Mouse (Mus musculus) embryonic fibroblast, embryonic 13.5 days (primary cell): ENCODE data around the gene Agpat1.

Experiments used
- CTCF ChIP-seq: IDR thresholded peaks from 2 replicates; pipeline ENCODE4 v1.5.1; 2011; ENCODE audit warnings: mild to moderate bottlenecking, control low read depth, low read length, moderate library complexity, borderline replicate concordance; ENCODE audit not compliant: insufficient read depth
- POLR2A ChIP-seq: IDR thresholded peaks from 2 replicates; pipeline ENCODE4 v1.6.1; 2011; ENCODE audit warnings: low read depth, mild to moderate bottlenecking, control low read depth, low read length, moderate library complexity

DNA sequence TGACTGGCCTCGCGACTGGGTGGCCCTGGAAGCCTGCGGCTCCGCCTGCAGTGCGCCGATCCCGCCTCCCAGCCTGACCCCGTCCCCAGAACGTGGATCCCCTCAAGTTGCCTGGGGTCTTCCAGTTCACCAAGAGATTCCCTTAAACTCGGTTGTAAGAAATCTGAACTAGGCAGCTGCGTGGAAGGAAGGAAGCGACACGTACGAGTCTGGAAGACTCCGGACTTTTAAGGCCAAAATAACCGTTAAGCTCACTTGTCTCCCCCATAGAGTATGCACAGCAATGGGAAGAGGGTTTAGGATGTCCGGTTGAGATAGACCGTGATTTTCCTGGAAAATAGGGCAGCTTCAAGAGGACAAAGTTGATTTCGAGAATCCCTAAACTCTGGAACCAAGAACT is 16.2 kb upstream of the Agpat1 start:
- TF ChIP-seq POLR2A (no peak), CTCF (no peak)
